Mouse (Mus musculus) bone marrow macrophage, adult 2 months (primary cell): ENCODE data around the gene Thap4.

Experiments used
- CTCF ChIP-seq: IDR thresholded peaks from 2 replicates; pipeline ENCODE4 v1.5.1; 2012; ENCODE audit warnings: low read depth, mild to moderate bottlenecking, low read length, moderate library complexity
- POLR2A ChIP-seq: IDR thresholded peaks from 2 replicates; pipeline ENCODE4 v1.6.1; 2012; ENCODE audit warnings: mild to moderate bottlenecking, low read depth, low read length, borderline replicate concordance

- TF ChIP-seq CTCF (no peak), POLR2A (no peak)
These were observed 41.2 kb upstream of the Thap4 start for GRCm38 (mm10) chr1:93795886-93796285.
